Mouse (Mus musculus) urinary bladder, adult 18-20 months (tissue): ENCODE results near the gene Zfp235.

ENCODE experiments used
- DNase-seq, 2 experiments: peaks; one replicate each; pipeline ENCODE4 v3.0.0; 2022; ENCODE audit warnings: low spot score in 2 of 2, mixed read lengths in 2 of 2

Zfp235 gene

DNA sequence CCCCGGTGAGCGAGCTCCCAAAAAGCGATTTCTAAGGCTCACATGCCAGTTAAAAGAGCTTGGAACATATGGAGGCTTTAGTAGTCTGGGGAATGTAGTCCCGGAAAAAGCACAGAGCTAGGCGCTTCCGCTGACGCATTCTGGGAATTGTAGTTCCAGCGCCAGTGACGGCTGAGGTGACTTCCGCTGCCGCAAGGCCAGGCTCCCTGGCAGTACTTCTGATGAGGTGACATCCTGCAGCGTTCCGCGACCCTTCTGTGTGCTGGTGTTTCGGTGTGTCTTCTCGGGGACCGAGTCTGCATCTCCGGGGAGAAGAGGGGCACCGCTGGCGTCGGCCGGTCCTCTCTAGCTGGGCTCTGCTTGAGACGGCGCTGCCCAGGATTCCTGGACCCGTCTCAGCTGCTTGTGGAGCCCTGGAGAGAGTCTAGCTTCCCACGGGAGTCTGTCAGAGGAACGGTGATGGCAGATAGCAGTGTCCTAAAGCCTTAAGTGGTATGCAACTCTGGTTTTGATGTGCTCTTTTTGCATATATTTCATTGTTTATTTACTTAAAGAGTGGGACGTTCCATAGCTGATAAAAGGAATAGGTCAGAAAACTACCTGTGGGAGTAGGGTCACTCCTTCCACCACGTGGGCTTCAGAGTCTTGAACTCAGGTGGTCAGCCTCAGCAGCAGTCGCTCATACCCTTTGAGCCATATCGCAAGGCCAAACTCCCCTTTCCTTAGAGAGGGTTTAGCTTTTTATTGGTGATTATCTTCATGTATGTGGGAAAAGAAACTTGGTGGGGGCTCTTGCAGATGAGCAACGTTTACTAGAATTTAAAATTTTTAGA lies at the start of gene Zfp235:
Gene Zfp235, plus strand, starts transcription at position 174 of the 833 bp plus-strand sequence.
- DNase-seq: peak; percentile 78 to 82

DNA sequence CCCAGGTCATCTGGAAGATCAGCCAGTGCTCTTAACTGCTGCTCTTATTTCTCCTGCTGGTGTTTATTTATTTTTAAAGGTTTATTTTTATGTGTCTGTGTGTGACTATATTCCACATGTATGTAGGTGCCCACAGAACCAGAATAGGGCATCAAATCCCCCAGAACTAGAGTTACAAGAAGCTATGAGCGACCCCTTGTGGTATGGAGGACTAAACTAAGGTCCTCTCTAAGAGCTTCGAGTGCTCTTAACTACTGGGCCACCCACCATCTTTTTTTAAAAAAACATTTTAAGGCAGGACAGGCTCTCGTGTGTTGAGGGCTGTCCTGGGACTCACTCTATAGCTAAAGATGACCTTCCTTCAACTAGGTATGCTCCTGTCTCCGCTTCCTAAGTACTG lies 47.1 kb upstream of the Zfp235 start:
- no peak for DNase-seq

DNA sequence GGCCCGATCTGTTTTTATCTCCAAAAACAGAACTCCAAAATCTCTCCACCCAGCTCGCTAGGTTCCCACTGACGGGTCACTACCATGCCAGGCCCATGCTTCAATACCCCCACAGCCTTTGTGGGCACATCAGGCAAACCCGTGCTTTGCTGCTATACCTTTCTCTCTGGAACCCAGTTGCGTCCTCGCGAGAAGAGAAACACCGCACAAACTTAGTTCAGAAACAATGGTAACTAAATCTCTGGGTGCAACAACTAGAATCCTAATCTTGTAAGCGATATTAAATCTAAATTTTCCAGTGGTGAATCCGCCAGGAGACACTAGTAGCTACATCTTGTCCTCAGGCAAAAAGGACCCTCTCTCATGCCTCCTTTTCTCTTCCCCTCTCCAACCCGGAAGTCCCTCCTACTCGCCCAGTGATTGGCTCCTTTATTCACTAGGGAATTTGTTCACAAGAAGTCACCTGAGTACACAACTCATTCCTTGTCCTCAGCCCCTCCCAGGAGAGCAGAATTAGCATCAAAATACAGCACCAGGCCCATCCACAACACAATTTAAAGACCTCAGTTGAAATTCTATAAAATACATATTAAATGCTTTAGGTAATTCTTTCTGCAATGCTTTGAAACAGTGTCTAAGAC lies 46.4 kb upstream of the Zfp235 start:
- no peak for DNase-seq

DNA sequence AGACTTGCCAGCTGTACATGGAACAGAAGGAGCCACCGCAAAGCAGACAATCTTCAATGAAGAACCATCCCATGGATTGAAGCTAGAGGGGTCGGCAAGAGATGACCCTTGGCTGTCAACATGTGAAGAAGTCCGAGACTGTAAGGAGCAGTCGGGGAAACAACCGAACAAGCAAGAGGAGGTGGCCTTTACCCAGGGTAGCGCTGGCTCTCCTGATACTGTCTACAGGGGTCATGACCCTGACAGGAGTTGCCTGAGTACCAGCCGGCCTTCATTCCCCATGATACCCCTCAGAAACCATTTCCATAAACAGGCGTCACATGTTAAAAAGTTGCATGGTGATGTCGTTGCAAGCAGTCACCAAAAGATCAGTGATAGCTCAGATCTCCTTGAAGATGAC lies 29.6 kb upstream of the Zfp235 start:
- DNase-seq: no peak

DNA sequence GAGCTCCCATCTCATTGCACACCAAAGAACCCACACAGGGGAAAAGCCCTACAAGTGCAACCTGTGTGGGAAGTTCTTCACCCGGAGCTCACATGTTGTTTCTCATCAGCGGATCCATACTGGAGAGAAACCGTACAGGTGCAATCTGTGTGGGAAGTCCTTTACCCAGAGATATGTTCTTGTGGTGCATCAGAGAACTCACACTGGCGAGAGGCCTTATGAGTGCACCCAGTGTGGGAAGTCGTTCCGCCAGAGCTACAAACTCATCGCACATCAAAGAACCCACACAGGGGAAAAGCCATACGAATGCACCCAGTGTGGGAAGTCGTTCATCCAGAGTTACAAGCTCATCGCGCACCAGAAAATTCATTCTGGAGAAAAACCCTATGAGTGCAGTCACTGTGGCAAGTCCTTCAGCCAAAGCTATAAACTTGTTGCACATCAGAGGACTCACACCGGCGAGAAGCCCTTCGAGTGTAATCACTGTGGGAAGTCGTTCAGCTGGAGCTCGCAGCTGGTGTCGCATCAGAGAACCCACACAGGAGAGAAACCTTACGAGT lies 28.7 kb upstream of the Zfp235 start:
- no peak for DNase-seq

DNA sequence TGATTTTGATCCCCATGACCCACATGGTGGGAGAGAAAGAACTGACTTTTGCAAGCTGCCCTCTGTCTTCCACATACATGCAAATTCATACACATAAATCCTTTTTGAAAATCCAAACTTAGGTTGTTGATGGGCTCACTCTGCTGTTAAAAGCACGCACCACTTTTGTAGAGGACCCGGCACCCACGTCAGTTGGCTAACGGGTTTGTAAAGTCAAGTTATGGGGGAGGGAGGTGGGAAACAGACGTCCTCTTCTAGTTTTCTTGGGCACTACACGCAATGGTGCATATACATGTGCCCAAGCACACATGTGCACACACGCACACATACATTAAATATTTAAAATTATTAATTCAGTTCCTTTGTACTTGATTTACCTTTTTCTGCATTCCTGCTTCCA lies 23.1 kb upstream of the Zfp235 start:
- DNase-seq: no peak

DNA sequence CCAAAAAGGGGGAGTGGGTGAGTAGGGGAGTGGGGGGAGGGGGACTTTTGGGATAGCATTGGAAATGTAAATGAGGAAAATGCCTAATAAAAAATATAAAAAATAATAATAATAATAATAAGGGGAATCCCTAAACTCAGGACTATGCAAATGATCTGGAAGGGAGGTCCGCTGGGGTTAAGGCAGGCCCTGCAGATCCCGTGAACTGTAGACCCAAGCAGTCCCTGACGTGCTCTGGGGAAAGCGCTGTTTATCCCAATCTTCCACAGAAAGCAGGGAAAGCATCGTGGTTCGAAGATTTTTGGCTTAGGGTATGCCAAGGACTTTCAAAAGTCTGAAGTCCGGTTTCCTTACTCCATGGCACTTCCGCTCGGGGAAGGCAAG lies 22.2 kb upstream of the Zfp235 start:
- peak in 1 of 2 experiments; percentile 23 for DNase-seq

DNA sequence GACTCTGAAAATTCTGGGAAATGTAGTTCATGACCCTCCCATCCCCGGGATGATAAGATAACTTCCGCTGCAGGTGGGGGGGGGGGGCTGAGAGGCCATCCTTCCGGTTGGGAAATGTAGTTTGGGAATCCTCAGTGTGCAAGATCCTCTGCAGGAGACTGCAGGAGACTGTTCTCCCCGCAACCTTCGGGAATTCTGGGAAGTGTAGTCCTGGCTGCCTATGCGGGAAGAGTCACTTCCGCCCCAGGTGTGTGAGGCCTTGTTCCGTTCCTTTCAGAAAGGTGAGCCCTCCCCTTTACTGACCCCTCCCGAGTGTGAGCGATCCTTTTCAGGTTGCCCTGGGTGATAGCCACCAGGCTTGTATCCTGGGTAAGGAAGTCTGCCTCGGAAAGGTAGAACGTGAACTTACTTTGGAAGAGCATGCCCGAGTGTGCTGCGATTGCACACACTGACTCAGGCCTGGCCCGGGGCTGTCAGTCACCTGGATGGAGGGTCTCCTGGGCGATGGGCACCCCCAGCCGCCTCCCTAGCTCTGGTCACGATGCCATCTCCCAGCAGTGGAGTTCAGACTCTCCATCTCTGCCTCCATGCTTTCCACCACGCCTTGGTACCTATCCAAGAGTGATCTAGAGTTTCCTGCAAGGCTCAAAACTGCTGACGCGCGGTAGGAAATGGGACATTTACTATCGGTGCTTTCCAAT lies 21.7 kb upstream of the Zfp235 start, which contains the start of gene Zfp112:
Gene Zfp112, plus strand, starts transcription at position 159 of the 701 bp plus-strand sequence.
- peak; percentile 57 to 79 for DNase-seq

DNA sequence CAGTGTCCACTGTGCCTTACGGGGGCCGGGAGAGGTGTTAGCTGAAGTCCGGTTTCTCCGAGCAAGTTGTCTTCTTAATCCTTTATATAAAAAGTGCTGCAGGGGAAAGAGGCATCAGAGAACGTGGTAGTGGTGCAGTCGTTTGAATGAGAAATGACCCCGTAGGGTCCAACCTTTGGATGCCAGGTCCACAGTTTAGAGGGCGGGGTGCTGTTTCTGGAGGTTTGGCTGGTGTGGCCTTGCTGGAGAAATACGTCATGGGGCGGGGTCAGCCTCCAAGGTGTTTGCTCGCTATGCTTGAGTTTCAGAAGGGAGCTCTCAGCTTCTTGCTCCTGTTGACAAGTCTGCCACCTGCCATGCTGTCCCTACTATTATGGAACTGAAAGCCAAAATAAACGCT lies 21.0 kb upstream of the Zfp235 start:
- peak; percentile 36 for DNase-seq

DNA sequence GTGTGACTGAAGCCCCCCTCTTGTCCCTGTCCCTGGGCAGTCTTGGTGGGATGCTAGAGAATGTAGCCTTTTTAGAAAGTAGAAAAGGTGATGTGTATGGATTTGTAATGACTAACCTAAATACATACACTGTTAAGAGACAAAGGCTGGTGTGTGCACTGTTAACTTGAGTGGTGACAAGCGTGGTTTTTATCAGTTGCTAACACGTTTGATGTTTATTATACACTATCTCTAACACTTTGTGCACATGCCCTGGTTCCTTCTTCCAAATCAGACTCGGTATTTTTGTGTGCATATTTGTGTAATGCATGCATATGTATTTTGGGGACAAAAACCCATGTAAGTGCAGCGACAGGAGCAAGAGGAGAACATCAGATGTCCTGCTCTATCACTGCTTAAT lies 17.3 kb upstream of the Zfp235 start:
- DNase-seq: no peak

DNA sequence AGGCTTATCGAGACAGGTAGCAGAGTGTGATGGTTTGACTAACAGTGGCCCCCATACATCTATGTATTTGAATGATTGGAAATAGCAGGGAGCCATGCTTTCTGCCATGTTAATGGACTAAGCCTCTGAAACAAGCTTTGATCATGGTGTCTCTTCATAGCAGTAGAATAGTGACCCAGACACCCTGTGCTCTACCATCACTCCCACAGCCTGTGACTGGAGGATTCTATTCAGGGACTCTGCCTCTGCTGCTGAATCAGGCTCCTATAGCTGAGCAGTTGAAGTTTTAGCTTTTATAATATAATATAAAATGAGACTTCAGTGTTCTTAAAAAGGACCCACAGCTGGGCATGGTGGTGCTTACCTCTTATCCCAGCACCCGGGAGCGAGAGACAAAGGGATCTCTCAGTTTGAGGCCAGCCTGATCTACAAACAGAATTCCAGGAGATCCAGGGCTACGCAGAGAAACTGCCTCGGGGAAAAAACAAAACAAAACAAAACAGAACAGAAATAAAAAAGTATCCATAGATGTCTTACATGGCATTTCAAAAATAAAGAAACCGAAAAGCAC lies 459 bp upstream of the Zfp235 start:
- DNase-seq: no peak

DNA sequence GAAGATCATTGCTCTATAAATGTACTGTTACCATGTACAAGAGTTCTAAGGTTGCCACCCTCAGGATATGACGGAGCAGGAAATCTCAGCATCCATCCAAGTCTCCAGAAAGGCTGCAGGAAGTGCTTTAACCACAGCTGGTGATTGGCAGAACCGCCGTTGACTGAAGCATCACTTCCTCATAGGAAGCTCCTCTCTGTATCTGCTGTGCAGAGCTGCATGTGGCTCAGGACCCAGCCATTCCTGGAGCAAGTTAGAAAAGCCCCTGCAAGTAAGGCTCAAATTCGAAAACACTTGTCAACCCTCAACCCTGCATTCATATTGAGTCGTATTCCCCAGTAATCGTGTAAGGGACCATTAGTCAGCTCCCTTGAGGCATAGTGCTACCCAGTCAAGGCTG lies 8.6 kb downstream of the Zfp235 start:
- DNase-seq: no peak

DNA sequence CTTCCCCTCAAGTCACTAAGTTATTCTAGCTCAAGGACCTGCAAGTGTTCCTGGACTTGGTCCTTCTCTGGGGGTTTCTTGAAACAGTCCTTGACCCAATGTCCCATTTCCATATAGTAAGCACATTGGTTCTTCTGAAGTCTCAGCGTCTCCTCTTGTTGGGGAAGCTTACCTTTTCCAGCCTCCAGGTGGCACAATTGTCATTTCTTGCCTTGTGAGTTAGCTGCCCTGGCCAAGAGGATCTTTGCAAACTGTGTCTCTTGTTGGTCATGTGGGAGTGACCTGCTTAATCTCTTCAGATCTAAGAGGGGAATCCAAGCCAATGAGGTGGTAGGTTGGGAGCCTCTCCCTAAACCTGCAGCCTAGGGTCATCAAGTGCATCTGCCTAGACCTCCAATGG lies 19.3 kb downstream of the Zfp235 start:
- no peak for DNase-seq

DNA sequence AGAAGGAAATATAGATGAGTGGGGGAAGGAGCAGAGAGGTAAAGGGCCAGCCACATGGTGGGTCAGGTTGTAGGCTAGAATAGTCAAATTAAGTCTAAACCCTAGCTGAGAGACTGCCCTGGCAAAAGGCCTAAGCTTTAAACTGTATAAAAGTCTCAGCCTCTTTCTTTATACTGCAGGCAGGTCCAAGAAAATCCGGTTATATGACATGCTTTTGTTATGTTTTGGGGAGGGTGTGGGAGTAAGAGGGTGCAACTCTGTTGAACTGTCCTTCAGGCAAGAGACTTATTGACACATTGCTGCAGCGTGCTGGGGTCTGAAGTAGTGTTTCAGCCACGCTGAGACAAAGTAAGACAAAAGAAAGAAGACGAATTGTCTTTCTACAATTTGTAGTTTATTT lies 38.2 kb downstream of the Zfp235 start:
- DNase-seq: no peak

DNA sequence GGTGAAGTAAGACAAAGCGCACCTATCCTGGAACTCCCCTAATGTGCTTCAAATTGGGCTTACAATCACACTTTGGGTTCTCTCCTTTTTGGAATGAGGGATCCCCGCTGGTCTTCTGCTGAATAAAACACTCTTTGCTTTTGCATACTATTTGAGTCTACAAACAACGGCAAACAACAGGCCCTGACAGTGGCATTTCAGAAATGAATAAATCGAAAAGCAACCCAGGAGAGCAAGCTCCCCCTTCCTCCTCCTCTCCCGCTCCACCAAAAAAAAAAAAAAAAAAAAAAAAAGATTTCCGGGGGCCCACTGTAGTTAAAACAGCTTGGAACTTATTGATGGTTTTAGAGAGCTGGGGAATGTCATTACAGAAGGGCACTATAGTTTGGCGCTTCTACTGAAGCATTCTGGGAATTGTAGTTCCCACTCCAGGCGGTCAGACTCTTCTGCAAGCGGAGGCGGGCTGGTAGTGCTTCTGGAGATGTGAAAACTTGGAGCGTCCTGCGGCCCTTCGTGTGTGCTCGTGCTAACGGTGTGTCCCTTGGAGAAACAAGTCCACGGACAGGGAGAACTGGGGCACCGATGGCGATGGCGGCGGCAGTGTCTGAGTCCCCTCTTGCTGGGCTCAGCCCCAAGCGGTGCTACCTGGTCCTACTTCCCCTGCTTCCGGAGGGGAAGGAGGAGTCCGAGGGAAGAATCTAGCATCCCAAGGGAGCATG lies 40.8 kb downstream of the Zfp235 start, which contains the start of gene Zfp114:
Gene Zfp114, plus strand, starts transcription at position 443 of the 719 bp plus-strand sequence.
- DNase-seq: peak; percentile 9 to 67

DNA sequence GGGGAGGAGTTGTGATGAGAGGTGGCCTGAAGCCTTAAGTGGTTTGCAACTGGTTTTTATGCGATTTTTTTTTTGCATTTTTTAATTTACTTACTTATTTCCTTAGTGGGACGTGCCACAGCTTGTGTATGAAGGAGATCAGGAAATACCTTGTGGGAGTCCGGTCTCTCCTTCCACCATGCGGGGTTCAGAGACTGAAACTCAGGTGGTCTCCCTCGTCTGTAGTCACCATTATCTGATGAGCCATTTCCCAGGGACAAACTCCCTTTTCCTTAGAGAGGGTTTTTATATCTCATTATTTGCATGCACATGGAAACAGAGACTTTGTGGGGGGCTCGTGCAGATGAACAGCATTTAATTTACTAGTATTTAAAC lies 41.4 kb downstream of the Zfp235 start:
- no peak for DNase-seq

DNA sequence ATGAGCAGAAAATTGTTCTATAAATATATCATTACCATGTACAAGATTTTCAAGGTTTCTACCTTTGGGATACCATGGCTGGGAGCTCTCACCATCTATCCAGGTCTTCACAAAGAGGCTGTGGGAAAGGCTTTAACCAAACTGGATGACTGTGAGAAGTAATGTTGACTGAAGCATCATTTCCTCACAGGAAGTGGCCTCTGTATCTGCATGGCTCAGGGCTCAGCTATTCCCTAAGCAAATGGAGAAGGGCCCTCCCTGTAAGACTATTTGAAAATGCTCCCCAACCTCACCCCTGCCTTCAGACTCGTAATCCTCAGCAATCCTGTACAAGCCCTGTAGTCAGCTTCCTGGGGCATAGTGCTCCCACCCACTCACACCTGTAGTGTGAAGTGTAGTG lies 53.6 kb downstream of the Zfp235 start:
- no peak for DNase-seq

DNA sequence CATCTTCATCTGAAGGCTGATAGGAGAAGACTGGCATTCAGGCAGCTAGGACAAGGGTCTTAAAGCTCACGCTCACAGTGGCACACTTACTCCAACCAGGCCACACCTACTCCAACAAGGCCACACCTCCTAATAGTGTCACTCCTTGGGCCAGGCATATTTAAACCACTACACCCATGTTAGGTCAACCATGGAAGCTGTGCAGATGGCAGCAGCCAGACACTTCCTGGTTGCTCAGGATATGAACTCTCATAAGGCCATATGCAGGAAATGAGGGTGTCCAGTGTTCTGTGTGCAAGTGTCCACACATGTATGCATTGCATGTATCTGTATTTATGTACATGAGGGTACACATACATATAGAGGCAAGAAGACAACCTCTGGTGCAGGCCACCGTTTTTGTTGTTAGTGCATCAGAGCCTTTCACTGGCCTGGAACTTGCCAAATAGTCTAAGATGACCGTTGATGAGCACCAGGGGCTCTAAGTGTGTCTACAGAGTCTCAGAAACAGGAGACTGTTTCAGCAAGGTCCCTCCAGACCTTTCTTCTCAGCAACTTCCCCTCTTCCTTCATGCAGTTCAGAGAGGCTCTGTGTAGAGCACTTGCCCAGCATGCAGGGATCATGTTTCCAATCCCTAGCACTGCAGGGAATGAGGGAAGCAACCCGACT lies 55.1 kb downstream of the Zfp235 start:
- DNase-seq: no peak

DNA sequence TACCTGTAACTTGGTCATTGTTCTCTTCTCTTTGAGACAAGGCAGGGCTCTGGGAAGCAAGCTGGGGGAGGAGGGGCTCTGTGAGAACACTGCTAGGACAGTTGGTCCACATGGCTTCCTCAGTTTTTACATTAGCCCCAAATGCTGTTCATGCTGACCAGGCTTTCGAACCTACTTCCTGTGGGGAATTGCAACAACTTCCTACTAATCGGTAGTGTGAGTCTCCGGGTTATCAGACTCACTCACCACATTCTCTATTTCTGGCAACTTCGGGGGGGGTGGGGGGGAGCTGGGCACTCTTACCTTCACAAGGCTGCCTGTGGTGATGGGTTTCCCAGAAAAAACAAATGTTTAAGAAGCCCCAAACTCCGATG lies 55.6 kb downstream of the Zfp235 start:
- DNase-seq: no peak

DNA sequence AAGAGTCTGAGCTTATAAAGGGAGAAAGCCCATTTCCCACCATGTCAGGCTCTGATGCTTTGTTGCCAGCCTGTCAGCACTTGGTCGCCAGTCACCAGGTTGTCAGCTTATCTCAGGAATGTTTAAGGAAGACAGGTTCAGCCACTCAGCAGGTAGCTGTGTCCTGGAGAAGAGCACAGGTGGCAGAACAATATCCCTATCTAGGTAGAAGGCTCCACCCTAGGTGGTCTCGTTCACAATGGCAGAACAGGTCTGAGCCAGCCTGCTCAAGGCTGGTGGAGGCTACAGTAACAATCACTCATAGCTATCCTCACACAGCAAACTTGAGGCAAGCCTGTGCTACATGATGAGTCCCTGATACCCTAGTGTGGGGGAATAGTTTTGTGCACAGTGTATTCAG lies 57.4 kb downstream of the Zfp235 start:
- DNase-seq: no peak
